Mouse (Mus musculus): ENCODE measurements around the gene Larp1. TPM values are rescaled to one million over a fixed set of nuclear protein-coding genes. Genes with fewer than 3 reads are reported as not detected.

The Larp1 gene
- total RNA-seq, 1 experiment = 90.1 TPM

- Histone ChIP-seq H3K4me3 (ENCODE audit: insufficient read depth in 1 of 2, low read depth in 1 of 2, low read length in 2 of 2, poor library complexity in 1 of 2, severe bottlenecking in 1 of 2) (no peak overlapping the region), H3K27ac (ENCODE audit: insufficient read depth, low read depth, low read length, poor library complexity, severe bottlenecking) (no peak overlapping the region), H3K36me3 (ENCODE audit: control insufficient read depth, insufficient read depth, low read length, poor library complexity, severe bottlenecking) (no peaks in the 10 kb centered on the region), H3K4me1 (ENCODE audit: control insufficient read depth in 2 of 2, insufficient read depth in 2 of 2, low read length in 2 of 2, poor library complexity in 1 of 2) (peaks cover 15 to 17% of the 10 kb centered on the region in 2 experiments), H3K9me3 (ENCODE audit: control insufficient read depth, insufficient read depth, low read depth, low read length) (no peaks in the 10 kb centered on the region), H3K9ac (ENCODE audit: insufficient read depth, low read depth, low read length, poor library complexity, severe bottlenecking) (no peak overlapping the region)
- no peak for DNase-seq (ENCODE audit: low read depth, low spot score)
- in situ Hi-C loops (cut with MboI; ENCODE audit: low sequenced_read_pairs in 2 of 2, unreplicated experiment in 2 of 2) = no loop called here
- TF ChIP-seq ZNF384 (IDR thresholded peaks at IDR 0.05; ENCODE audit: low read depth, low read length) (no peak), ZC3H11A (IDR thresholded peaks at IDR 0.05; ENCODE audit: borderline replicate concordance, low read depth, low read length) (no peak), CHD2 (IDR thresholded peaks at IDR 0.05; ENCODE audit: low read depth, low read length) (no peak), HCFC1 (IDR thresholded peaks at IDR 0.05; ENCODE audit: borderline replicate concordance, insufficient read depth, low read length) (no peak), MAFK (IDR thresholded peaks at IDR 0.05; ENCODE audit: insufficient read depth, low read depth, low read length) (no peak)
These were observed 42.2 kb upstream of the Larp1 start for GRCm38 (mm10) chr11:57966630-57967029.

- TF ChIP-seq HCFC1 (IDR thresholded peaks at IDR 0.05; ENCODE audit: borderline replicate concordance, insufficient read depth, low read length) (no peak), ZC3H11A (IDR thresholded peaks at IDR 0.05; ENCODE audit: borderline replicate concordance, low read depth, low read length) (no peak), ZNF384 (IDR thresholded peaks at IDR 0.05; ENCODE audit: low read depth, low read length) (no peak), CHD2 (IDR thresholded peaks at IDR 0.05; ENCODE audit: low read depth, low read length) (no peak)
- Histone ChIP-seq H3K4me1 (ENCODE audit: control insufficient read depth in 2 of 2, insufficient read depth in 2 of 2, low read length in 2 of 2, poor library complexity in 1 of 2) (peaks cover 15 to 29% of the 10 kb centered on the region in 2 experiments), H3K27ac (ENCODE audit: insufficient read depth, low read depth, low read length, poor library complexity, severe bottlenecking) (no peak overlapping the region; the same call in 1 of the 2 replicates), H3K36me3 (ENCODE audit: control insufficient read depth, insufficient read depth, low read length, poor library complexity, severe bottlenecking) (no peaks in the 10 kb centered on the region), H3K9ac (ENCODE audit: insufficient read depth, low read depth, low read length, poor library complexity, severe bottlenecking) (no peak overlapping the region), H3K9me3 (ENCODE audit: control insufficient read depth, insufficient read depth, low read depth, low read length) (no peaks in the 10 kb centered on the region), H3K4me3 (ENCODE audit: insufficient read depth in 1 of 2, low read depth in 1 of 2, low read length in 2 of 2, poor library complexity in 1 of 2, severe bottlenecking in 1 of 2) (no peak overlapping the region)
- DNase-seq (ENCODE audit: low read depth, low spot score) = no peak
- in situ Hi-C loops (cut with MboI; ENCODE audit: low sequenced_read_pairs in 2 of 2, unreplicated experiment in 2 of 2) = no loop called here
These were observed 40.6 kb upstream of the Larp1 start for GRCm38 (mm10) chr11:57968301-57968700.

- Histone ChIP-seq H3K4me1 (ENCODE audit: control insufficient read depth in 2 of 2, insufficient read depth in 2 of 2, low read length in 2 of 2, poor library complexity in 1 of 2) (peaks cover 15 to 38% of the 10 kb centered on the region in 2 experiments), H3K9ac (ENCODE audit: insufficient read depth, low read depth, low read length, poor library complexity, severe bottlenecking) (no peak overlapping the region), H3K4me3 (ENCODE audit: insufficient read depth in 1 of 2, low read depth in 1 of 2, low read length in 2 of 2, poor library complexity in 1 of 2, severe bottlenecking in 1 of 2) (no peak overlapping the region), H3K27ac (ENCODE audit: insufficient read depth, low read depth, low read length, poor library complexity, severe bottlenecking) (peak overlapping the region; percentile 65; the same call in 1 of the 2 replicates), H3K36me3 (ENCODE audit: control insufficient read depth, insufficient read depth, low read length, poor library complexity, severe bottlenecking) (no peaks in the 10 kb centered on the region), H3K9me3 (ENCODE audit: control insufficient read depth, insufficient read depth, low read depth, low read length) (no peaks in the 10 kb centered on the region)
- in situ Hi-C loops (cut with MboI; ENCODE audit: low sequenced_read_pairs in 2 of 2, unreplicated experiment in 2 of 2) = no loop called here
- peak; percentile 98 for DNase-seq (ENCODE audit: low read depth, low spot score)
- TF ChIP-seq CHD2 (IDR thresholded peaks at IDR 0.05; ENCODE audit: low read depth, low read length) = peak; percentile 76
- no peak for TF ChIP-seq ZC3H11A (IDR thresholded peaks at IDR 0.05; ENCODE audit: borderline replicate concordance, low read depth, low read length)
- TF ChIP-seq HCFC1 (IDR thresholded peaks at IDR 0.05; ENCODE audit: borderline replicate concordance, insufficient read depth, low read length) = no peak
- TF ChIP-seq MAFK (IDR thresholded peaks at IDR 0.05; ENCODE audit: insufficient read depth, low read depth, low read length) = peak; percentile 59; the same call in 1 of the 2 replicates
- peak; percentile 82 for TF ChIP-seq ZNF384 (IDR thresholded peaks at IDR 0.05; ENCODE audit: low read depth, low read length)
These were observed 38.3 kb upstream of the Larp1 start for GRCm38 (mm10) chr11:57970541-57970940.

- peaks cover 15 to 48% of the 10 kb centered on the region in 2 experiments for H3K4me1 ChIP-seq (ENCODE audit: control insufficient read depth in 2 of 2, insufficient read depth in 2 of 2, low read length in 2 of 2, poor library complexity in 1 of 2)
- no peaks in the 10 kb centered on the region for H3K36me3 ChIP-seq (ENCODE audit: control insufficient read depth, insufficient read depth, low read length, poor library complexity, severe bottlenecking)
- no peak for DNase-seq (ENCODE audit: low read depth, low spot score)
- peak overlapping the region; percentile 20; the same call in 1 of the 2 replicates for H3K27ac ChIP-seq (ENCODE audit: insufficient read depth, low read depth, low read length, poor library complexity, severe bottlenecking)
- TF ChIP-seq ZNF384 (IDR thresholded peaks at IDR 0.05; ENCODE audit: low read depth, low read length) (no peak), ZC3H11A (IDR thresholded peaks at IDR 0.05; ENCODE audit: borderline replicate concordance, low read depth, low read length) (no peak), HCFC1 (IDR thresholded peaks at IDR 0.05; ENCODE audit: borderline replicate concordance, insufficient read depth, low read length) (no peak), MAFK (IDR thresholded peaks at IDR 0.05; ENCODE audit: insufficient read depth, low read depth, low read length) (no peak), CHD2 (IDR thresholded peaks at IDR 0.05; ENCODE audit: low read depth, low read length) (no peak)
- in situ Hi-C loops (cut with MboI; ENCODE audit: low sequenced_read_pairs in 2 of 2, unreplicated experiment in 2 of 2) = no loop called here
- H3K9ac ChIP-seq (ENCODE audit: insufficient read depth, low read depth, low read length, poor library complexity, severe bottlenecking) = no peak overlapping the region
- no peaks in the 10 kb centered on the region for H3K9me3 ChIP-seq (ENCODE audit: control insufficient read depth, insufficient read depth, low read depth, low read length)
- H3K4me3 ChIP-seq (ENCODE audit: insufficient read depth in 1 of 2, low read depth in 1 of 2, low read length in 2 of 2, poor library complexity in 1 of 2, severe bottlenecking in 1 of 2) = no peak overlapping the region
These were observed 35.6 kb upstream of the Larp1 start for GRCm38 (mm10) chr11:57973001-57973912.
